Mouse (Mus musculus) MEL (cell line): ENCODE measurements around the gene Ift52. TPM values are rescaled to one million over a fixed set of nuclear protein-coding genes. Genes with fewer than 3 reads are reported as not detected.

ENCODE experiments used
- polyA plus RNA-seq, 2 experiments: library from polyadenylated mRNA; stranded (reverse) in 1 of 2; unstranded in 1 of 2; fragments of >175 nt in 1 of 2; fragments of >200 nt in 1 of 2; gene quantifications; 2 replicates each; pipeline versions ENCODE4 v1.2.1 to v1.2.4; 2012; ENCODE audit warnings: low replicate concordance in 2 of 2, low read depth in 1 of 2; ENCODE audit not compliant: insufficient read length in 2 of 2, insufficient read depth in 1 of 2, missing spikeins in 1 of 2
- total RNA-seq: library from RNA; depleted of rRNA; stranded (reverse); fragments of 300-350 nt; gene quantifications from 2 replicates; pipeline ENCODE4 v1.2.3, GENCODE M21; 2012; rRNA removed

The Ift52 gene
- total and polyA plus RNA-seq, 3 experiments = 10.9 to 32.7 TPM; not detected in 1

Other genes starting within 250 kb of the Ift52 start
- gene Srsf6, start 85.8 kb upstream of the Ift52 start, total RNA-seq = 155 and 173 TPM in 2 replicates
- 100 to 1,000 TPM in 1 of 2 experiments, 10 to 100 TPM in 1; 69.2 to 284 TPM for gene Srsf6, start 85.8 kb upstream of the Ift52 start, polyA plus RNA-seq
- gene L3mbtl1, start 73.9 kb upstream of the Ift52 start, total RNA-seq = 0.04 and 0.20 TPM in 2 replicates
- gene L3mbtl1, start 73.9 kb upstream of the Ift52 start, polyA plus RNA-seq = under 1 TPM in 1 of 2 experiments, not detected in 1; 0.31 TPM
- not detected in 2 replicates for gene Sgk2, start 30.0 kb upstream of the Ift52 start, total RNA-seq
- not detected for gene Sgk2, start 30.0 kb upstream of the Ift52 start, polyA plus RNA-seq
- gene Mybl2, start 37.3 kb downstream of the Ift52 start, total RNA-seq = 55.5 and 60.8 TPM in 2 replicates
- 100 to 1,000 TPM in 1 of 2 experiments, not detected in 1; 145 TPM for gene Mybl2, start 37.3 kb downstream of the Ift52 start, polyA plus RNA-seq
- gene Gtsf1l, start 70.5 kb downstream of the Ift52 start, total RNA-seq = not detected in 2 replicates
- gene Gtsf1l, start 70.5 kb downstream of the Ift52 start, polyA plus RNA-seq = not detected
- not detected in 2 replicates for gene Tox2, start 185.8 kb downstream of the Ift52 start, total RNA-seq
- not detected for gene Tox2, start 185.8 kb downstream of the Ift52 start, polyA plus RNA-seq